Mouse (Mus musculus) G1E-ER4 (cell line): ENCODE measurements around the gene Hist1h4i. TPM values are rescaled to one million over a fixed set of nuclear protein-coding genes. Genes with fewer than 3 reads are reported as not detected.
A peak's percentile ranks its signal among the peaks of the same experiment; 100 is the strongest.

Experiments
- GATA1 ChIP-seq: IDR thresholded peaks from one replicate; pipeline ENCODE4 v1.8.0; 2012; ENCODE audit warnings: low read length, inconsistent platforms
- polyA plus RNA-seq: library from polyadenylated mRNA; stranded (reverse); fragments of >175 nt; gene quantifications from 2 replicates; pipeline ENCODE4 v1.2.3, GENCODE M21; 2012

Gene Hist1h4i
- polyA plus RNA-seq, 1 experiment = 14.4 TPM

GRCm38 (mm10) chr13:22005605-22006333 lies 35.4 kb downstream of the Hist1h4i start:
- TF ChIP-seq GATA1 = peak; percentile 47

GRCm38 (mm10) chr13:22001823-22002222 lies 39.3 kb downstream of the Hist1h4i start:
- TF ChIP-seq GATA1 = no peak

- TF ChIP-seq GATA1 = no peak
Observed at GRCm38 (mm10) chr13:22001346-22001745, 39.8 kb downstream of the Hist1h4i start.

- no peak for TF ChIP-seq GATA1
Observed at GRCm38 (mm10) chr13:21999147-21999546, 42.0 kb downstream of the Hist1h4i start.

- no peak for TF ChIP-seq GATA1
Observed at GRCm38 (mm10) chr13:21998412-21998811, 42.8 kb downstream of the Hist1h4i start.

- no peak for TF ChIP-seq GATA1
Observed at GRCm38 (mm10) chr13:21997821-21998220, 43.3 kb downstream of the Hist1h4i start.

- TF ChIP-seq GATA1 = no peak
Observed at GRCm38 (mm10) chr13:21997201-21997820, 43.9 kb downstream of the Hist1h4i start.

- no peak for TF ChIP-seq GATA1
Observed at GRCm38 (mm10) chr13:21996840-21997185, 44.3 kb downstream of the Hist1h4i start.

- TF ChIP-seq GATA1 = no peak
Observed at GRCm38 (mm10) chr13:21996101-21996839, 44.9 kb downstream of the Hist1h4i start.

GRCm38 (mm10) chr13:21995331-21995914 lies 45.7 kb downstream of the Hist1h4i start:
- no peak for TF ChIP-seq GATA1

- no peak for TF ChIP-seq GATA1
Observed at GRCm38 (mm10) chr13:21994896-21995295, 46.3 kb downstream of the Hist1h4i start.

GRCm38 (mm10) chr13:21993957-21994738 lies 47.0 kb downstream of the Hist1h4i start:
- TF ChIP-seq GATA1 = no peak

GRCm38 (mm10) chr13:21992550-21992949 lies 48.6 kb downstream of the Hist1h4i start:
- TF ChIP-seq GATA1 = no peak

Other genes with a start within 250 kb of the Hist1h4i start
- 14.0 and 15.0 TPM in 2 replicates for gene Hist1h2bq, start 231.2 kb downstream of the Hist1h4i start, polyA plus RNA-seq
- gene Hist1h2ao, start 230.9 kb downstream of the Hist1h4i start, polyA plus RNA-seq = 4,601 and 5,007 TPM in 2 replicates
- gene Hist1h4m, start 229.6 kb downstream of the Hist1h4i start, polyA plus RNA-seq = 6.1 and 9.7 TPM in 2 replicates
- 16.6 and 26.1 TPM in 2 replicates for gene Hist1h4n, start 209.2 kb downstream of the Hist1h4i start, polyA plus RNA-seq
- gene Hist1h2ap, start 207.9 kb downstream of the Hist1h4i start, polyA plus RNA-seq = 9,534 and 19,469 TPM in 2 replicates
- 13.3 and 14.2 TPM in 2 replicates for gene Hist1h2br, start 207.6 kb downstream of the Hist1h4i start, polyA plus RNA-seq
- gene Zfp184, start 96.3 kb downstream of the Hist1h4i start, polyA plus RNA-seq = 0.03 and 0.06 TPM in 2 replicates
- not detected in 2 replicates for gene Pom121l2, start 60.2 kb downstream of the Hist1h4i start, polyA plus RNA-seq
- gene Prss16, start 31.6 kb downstream of the Hist1h4i start, polyA plus RNA-seq = 0.49 and 0.73 TPM in 2 replicates
- gene Hist1h2ah, start 5.8 kb downstream of the Hist1h4i start, polyA plus RNA-seq = 3,459 and 5,297 TPM in 2 replicates
- 15.3 and 22.3 TPM in 2 replicates for gene Hist1h2bk, start 5.5 kb downstream of the Hist1h4i start, polyA plus RNA-seq
- gene Hist1h2ag, start 1.6 kb upstream of the Hist1h4i start, polyA plus RNA-seq = 29.1 and 41.5 TPM in 2 replicates
- gene Hist1h2bj, start 1.9 kb upstream of the Hist1h4i start, polyA plus RNA-seq = 16.2 and 22.5 TPM in 2 replicates
- not detected in 2 replicates for gene Vmn1r188, start 43.1 kb upstream of the Hist1h4i start, polyA plus RNA-seq
- gene Vmn1r189, start 64.5 kb upstream of the Hist1h4i start, polyA plus RNA-seq = not detected in 2 replicates
- gene Vmn1r191, start 142.6 kb upstream of the Hist1h4i start, polyA plus RNA-seq = not detected in 2 replicates
- gene Vmn1r192, start 149.8 kb upstream of the Hist1h4i start, polyA plus RNA-seq = not detected in 2 replicates
- not detected in 2 replicates for gene Vmn1r193, start 181.8 kb upstream of the Hist1h4i start, polyA plus RNA-seq
- gene Vmn1r194, start 202.9 kb upstream of the Hist1h4i start, polyA plus RNA-seq = not detected in 2 replicates
- gene Vmn1r195, start 229.2 kb upstream of the Hist1h4i start, polyA plus RNA-seq = not detected in 2 replicates
- gene Vmn1r196, start 248.6 kb upstream of the Hist1h4i start, polyA plus RNA-seq = not detected in 2 replicates